Mouse (Mus musculus): ENCODE measurements around the gene Rpl10a. TPM values are rescaled to one million over a fixed set of nuclear protein-coding genes. Genes with fewer than 3 reads are reported as not detected.
A peak's percentile ranks its signal among the peaks of the same experiment; 100 is the strongest.

The Rpl10a gene
- polyA plus RNA-seq, 1 experiment from 2014 or later = 279 TPM

GRCm38 (mm10) chr17:28332113-28332914, 4.0 kb downstream of the Rpl10a start:
- Histone ChIP-seq H3K27me3 (ENCODE audit: control insufficient read depth, insufficient read depth, low read length) (no peaks in the 10 kb centered on the region), H3K36me3 (ENCODE audit: control insufficient read depth, insufficient read depth) (peaks cover 20% of the 10 kb centered on the region), H3K9ac (ENCODE audit: low read length) (no peak overlapping the region), H3K4me3 (ENCODE audit: low read length) (no peak overlapping the region), H3K9me3 (replicated peaks; ENCODE audit: control insufficient read depth, low read length) (no peaks in the 10 kb centered on the region), H3K4me2 (ENCODE audit: low read depth, low read length) (no peak overlapping the region), H3K4me1 (ENCODE audit: control insufficient read depth, insufficient read depth, low read length) (peaks cover 20% of the 10 kb centered on the region), H3K27ac (ENCODE audit: low read length) (no peak overlapping the region)
- no peak for ATAC-seq (replicated peaks; ENCODE audit: extremely low read depth, insufficient read depth, low FRiP score)
- 57% methylated on average over 13 of the region's 13 CpGs for WGBS

GRCm38 (mm10) chr17:28332915-28333546, 4.8 kb downstream of the Rpl10a start:
- no peak overlapping the region for H3K4me3 ChIP-seq (ENCODE audit: low read length)
- no peaks in the 10 kb centered on the region for H3K27me3 ChIP-seq (ENCODE audit: control insufficient read depth, insufficient read depth, low read length)
- ATAC-seq (replicated peaks; ENCODE audit: extremely low read depth, insufficient read depth, low FRiP score) = no peak
- peaks cover 16% of the 10 kb centered on the region for H3K4me1 ChIP-seq (ENCODE audit: control insufficient read depth, insufficient read depth, low read length)
- no peak overlapping the region for H3K27ac ChIP-seq (ENCODE audit: low read length)
- H3K4me2 ChIP-seq (ENCODE audit: low read depth, low read length) = no peak overlapping the region
- no peak overlapping the region for H3K9ac ChIP-seq (ENCODE audit: low read length)
- peaks cover 21% of the 10 kb centered on the region for H3K36me3 ChIP-seq (ENCODE audit: control insufficient read depth, insufficient read depth)
- 51% methylated on average over 31 of the region's 31 CpGs for WGBS
- no peaks in the 10 kb centered on the region for H3K9me3 ChIP-seq (replicated peaks; ENCODE audit: control insufficient read depth, low read length)

- no peaks in the 10 kb centered on the region for H3K9me3 ChIP-seq (replicated peaks; ENCODE audit: control insufficient read depth, low read length)
- H3K27ac ChIP-seq (ENCODE audit: low read length) = no peak overlapping the region
- no peak overlapping the region for H3K9ac ChIP-seq (ENCODE audit: low read length)
- H3K4me1 ChIP-seq (ENCODE audit: control insufficient read depth, insufficient read depth, low read length) = peaks cover 8% of the 10 kb centered on the region
- no peak overlapping the region for H3K4me2 ChIP-seq (ENCODE audit: low read depth, low read length)
- no peak for ATAC-seq (replicated peaks; ENCODE audit: extremely low read depth, insufficient read depth, low FRiP score)
- 68% methylated on average over 10 of the region's 10 CpGs for WGBS
- H3K36me3 ChIP-seq (ENCODE audit: control insufficient read depth, insufficient read depth) = peaks cover 22% of the 10 kb centered on the region
- no peaks in the 10 kb centered on the region for H3K27me3 ChIP-seq (ENCODE audit: control insufficient read depth, insufficient read depth, low read length)
- no peak overlapping the region for H3K4me3 ChIP-seq (ENCODE audit: low read length)
These were observed 7.0 kb downstream of the Rpl10a start for GRCm38 (mm10) chr17:28335267-28335666.

- WGBS = 92% methylated on average over 7 of the region's 7 CpGs
- Histone ChIP-seq H3K4me2 (ENCODE audit: low read depth, low read length) (no peak overlapping the region), H3K27ac (ENCODE audit: low read length) (no peak overlapping the region)
These were observed 9.3 kb downstream of the Rpl10a start for GRCm38 (mm10) chr17:28337547-28337946.

GRCm38 (mm10) chr17:28340578-28340977, 12.3 kb downstream of the Rpl10a start:
- 0 out of 2 replicates have a peak, but pooled peaks cover 9% of the 10 kb centered on the region for H3K36me3 ChIP-seq (ENCODE audit: control insufficient read depth, insufficient read depth)
- no peaks in the 10 kb centered on the region for H3K27me3 ChIP-seq (ENCODE audit: control insufficient read depth, insufficient read depth, low read length)
- peak overlapping the region; percentile 76 for H3K9ac ChIP-seq (ENCODE audit: low read length)
- WGBS = 38% methylated on average over 7 of the region's 7 CpGs
- peaks cover 33% of the 10 kb centered on the region for H3K4me1 ChIP-seq (ENCODE audit: control insufficient read depth, insufficient read depth, low read length)
- peak; percentile 53 for ATAC-seq (replicated peaks; ENCODE audit: extremely low read depth, insufficient read depth, low FRiP score)
- peak overlapping the region; percentile 67 for H3K4me2 ChIP-seq (ENCODE audit: low read depth, low read length)
- peak overlapping the region; percentile 43 for H3K4me3 ChIP-seq (ENCODE audit: low read length)
- H3K9me3 ChIP-seq (replicated peaks; ENCODE audit: control insufficient read depth, low read length) = no peaks in the 10 kb centered on the region
- peak overlapping the region; percentile 90 for H3K27ac ChIP-seq (ENCODE audit: low read length)

More at GRCm38 (mm10) chr17:28337547-28337946, 9.3 kb downstream of the Rpl10a start:
- H3K4me3 ChIP-seq (ENCODE audit: low read length) = no peak overlapping the region
- ATAC-seq (replicated peaks; ENCODE audit: extremely low read depth, insufficient read depth, low FRiP score) = no peak
- no peak overlapping the region for H3K9ac ChIP-seq (ENCODE audit: low read length)
- H3K36me3 ChIP-seq (ENCODE audit: control insufficient read depth, insufficient read depth) = 0 out of 2 replicates have a peak, but pooled peaks cover 9% of the 10 kb centered on the region
- no peaks in the 10 kb centered on the region for H3K27me3 ChIP-seq (ENCODE audit: control insufficient read depth, insufficient read depth, low read length)
- H3K9me3 ChIP-seq (replicated peaks; ENCODE audit: control insufficient read depth, low read length) = no peaks in the 10 kb centered on the region
- H3K4me1 ChIP-seq (ENCODE audit: control insufficient read depth, insufficient read depth, low read length) = peaks cover 17% of the 10 kb centered on the region

- ATAC-seq (replicated peaks; ENCODE audit: extremely low read depth, insufficient read depth, low FRiP score) = peak; percentile 81
- Histone ChIP-seq H3K4me2 (ENCODE audit: low read depth, low read length) (peak overlapping the region; percentile 67), H3K27ac (ENCODE audit: low read length) (peak overlapping the region; percentile 90), H3K4me1 (ENCODE audit: control insufficient read depth, insufficient read depth, low read length) (peaks cover 38% of the 10 kb centered on the region), H3K9ac (ENCODE audit: low read length) (peak overlapping the region; percentile 76), H3K36me3 (ENCODE audit: control insufficient read depth, insufficient read depth) (0 out of 2 replicates have a peak, but pooled peaks cover 9% of the 10 kb centered on the region), H3K4me3 (ENCODE audit: low read length) (peak overlapping the region; percentile 43), H3K9me3 (replicated peaks; ENCODE audit: control insufficient read depth, low read length) (no peaks in the 10 kb centered on the region), H3K27me3 (ENCODE audit: control insufficient read depth, insufficient read depth, low read length) (no peaks in the 10 kb centered on the region)
- WGBS = 5% methylated on average over 26 of the region's 26 CpGs
These were observed 12.8 kb downstream of the Rpl10a start for GRCm38 (mm10) chr17:28341091-28341490.

GRCm38 (mm10) chr17:28344050-28344607, 15.9 kb downstream of the Rpl10a start:
- WGBS = 23% methylated on average over 4 of the region's 4 CpGs
- Histone ChIP-seq H3K9ac (ENCODE audit: low read length) (peak overlapping the region; percentile 55), H3K27ac (ENCODE audit: low read length) (peak overlapping the region; percentile 79), H3K4me3 (ENCODE audit: low read length) (no peak overlapping the region), H3K9me3 (replicated peaks; ENCODE audit: control insufficient read depth, low read length) (no peaks in the 10 kb centered on the region), H3K4me1 (ENCODE audit: control insufficient read depth, insufficient read depth, low read length) (peaks cover 56% of the 10 kb centered on the region), H3K27me3 (ENCODE audit: control insufficient read depth, insufficient read depth, low read length) (no peaks in the 10 kb centered on the region), H3K4me2 (ENCODE audit: low read depth, low read length) (peak overlapping the region; percentile 27; the same call in 1 of the 2 replicates), H3K36me3 (ENCODE audit: control insufficient read depth, insufficient read depth) (0 out of 2 replicates have a peak, but pooled peaks cover 4% of the 10 kb centered on the region)
- no peak for ATAC-seq (replicated peaks; ENCODE audit: extremely low read depth, insufficient read depth, low FRiP score)

- Histone ChIP-seq H3K9ac (ENCODE audit: low read length) (peak overlapping the region; percentile 55), H3K27me3 (ENCODE audit: control insufficient read depth, insufficient read depth, low read length) (no peaks in the 10 kb centered on the region), H3K4me3 (ENCODE audit: low read length) (no peak overlapping the region), H3K36me3 (ENCODE audit: control insufficient read depth, insufficient read depth) (0 out of 2 replicates have a peak, but pooled peaks cover 3% of the 10 kb centered on the region), H3K4me1 (ENCODE audit: control insufficient read depth, insufficient read depth, low read length) (peaks cover 59% of the 10 kb centered on the region), H3K27ac (ENCODE audit: low read length) (peak overlapping the region; percentile 79), H3K4me2 (ENCODE audit: low read depth, low read length) (peak overlapping the region; percentile 49; the same call in 1 of the 2 replicates), H3K9me3 (replicated peaks; ENCODE audit: control insufficient read depth, low read length) (no peaks in the 10 kb centered on the region)
- no peak for ATAC-seq (replicated peaks; ENCODE audit: extremely low read depth, insufficient read depth, low FRiP score)
- 47% methylated on average over 3 of the region's 3 CpGs for WGBS
These were observed 16.4 kb downstream of the Rpl10a start for GRCm38 (mm10) chr17:28344670-28345069.

Measured in heart, embryonic 16.5 days (tissue).